Mouse (Mus musculus): Measurements from ENCODE around the gene Fscn2.
A peak's percentile ranks its signal among the peaks of the same experiment; 100 is the strongest.
"Not testable (repeated sequence)": the region's sequence is repeated elsewhere in the genome, so short reads cannot be mapped to it uniquely, and the experiment has no call there.

The Fscn2 gene

GRCm38 (mm10) chr11:120345067-120345681, 16.2 kb upstream of the Fscn2 start:
- no peak for DNase-seq (ENCODE audit: low spot score in 2 of 2)

GRCm38 (mm10) chr11:120346383-120347034, 14.8 kb upstream of the Fscn2 start:
- not testable (repeated sequence) for DNase-seq (ENCODE audit: low spot score in 2 of 2)

- no peak for DNase-seq (ENCODE audit: low spot score in 2 of 2)
Observed at GRCm38 (mm10) chr11:120347301-120347700, 14.0 kb upstream of the Fscn2 start.

GRCm38 (mm10) chr11:120347791-120348683, 13.3 kb upstream of the Fscn2 start, which contains the start of gene Actg1:
Actg1 (minus strand) TSS chr11:120348542.
- peak in 1 of 2 experiments; percentile 82 for DNase-seq (ENCODE audit: low spot score in 2 of 2)

GRCm38 (mm10) chr11:120348684-120349370, 12.5 kb upstream of the Fscn2 start:
- peak in 1 of 2 experiments; percentile 56 for DNase-seq (ENCODE audit: low spot score in 2 of 2)

- DNase-seq (ENCODE audit: low spot score in 2 of 2) = no peak
Observed at GRCm38 (mm10) chr11:120349371-120349985, 11.9 kb upstream of the Fscn2 start.

- DNase-seq (ENCODE audit: low spot score in 2 of 2) = peak in 1 of 2 experiments; percentile 73
Observed at GRCm38 (mm10) chr11:120349986-120350702, 11.2 kb upstream of the Fscn2 start.

- no peak for DNase-seq (ENCODE audit: low spot score in 2 of 2)
Observed at GRCm38 (mm10) chr11:120350711-120351110, 10.6 kb upstream of the Fscn2 start.

- DNase-seq (ENCODE audit: low spot score in 2 of 2) = no peak
Observed at GRCm38 (mm10) chr11:120351250-120352092, 9.9 kb upstream of the Fscn2 start.

GRCm38 (mm10) chr11:120352093-120352350, 9.3 kb upstream of the Fscn2 start:
- DNase-seq (ENCODE audit: low spot score in 2 of 2) = not testable (repeated sequence)

GRCm38 (mm10) chr11:120352571-120353290, 8.6 kb upstream of the Fscn2 start:
- DNase-seq (ENCODE audit: low spot score in 2 of 2) = no peak

- DNase-seq (ENCODE audit: low spot score in 2 of 2) = peak in 1 of 2 experiments; percentile 52
Observed at GRCm38 (mm10) chr11:120353500-120354303, 7.6 kb upstream of the Fscn2 start.

GRCm38 (mm10) chr11:120354304-120355276, 6.7 kb upstream of the Fscn2 start:
- no peak for DNase-seq (ENCODE audit: low spot score in 2 of 2)

GRCm38 (mm10) chr11:120355277-120356039, 5.9 kb upstream of the Fscn2 start:
- no peak for DNase-seq (ENCODE audit: low spot score in 2 of 2)

GRCm38 (mm10) chr11:120356319-120356840, 5.0 kb upstream of the Fscn2 start:
- no peak for DNase-seq (ENCODE audit: low spot score in 2 of 2)

GRCm38 (mm10) chr11:120356900-120357299, 4.4 kb upstream of the Fscn2 start:
- no peak for DNase-seq (ENCODE audit: low spot score in 2 of 2)

All from left cerebral cortex, adult 9 months (tissue).